Mouse (Mus musculus) layer of hippocampus, adult 9-10 months (tissue): ENCODE results near the gene Ywhab.

Experiments used
- DNase-seq: peaks from one replicate; pipeline ENCODE4 v3.0.0; 2022; ENCODE audit warnings: low spot score

The Ywhab gene

GRCm38 (mm10) chr2:164009227-164009626 lies 14.5 kb downstream of the Ywhab start:
- no peak for DNase-seq

GRCm38 (mm10) chr2:164010496-164010895 lies 15.7 kb downstream of the Ywhab start:
- DNase-seq = no peak

- no peak for DNase-seq
Measured at GRCm38 (mm10) chr2:164010944-164011343, 16.2 kb downstream of the Ywhab start.

- no peak for DNase-seq
Measured at GRCm38 (mm10) chr2:164015304-164015703, 20.5 kb downstream of the Ywhab start.

- DNase-seq = no peak
Measured at GRCm38 (mm10) chr2:164018910-164019309, 24.1 kb downstream of the Ywhab start.

GRCm38 (mm10) chr2:164019943-164020342 lies 25.2 kb downstream of the Ywhab start:
- no peak for DNase-seq

- DNase-seq = no peak
Measured at GRCm38 (mm10) chr2:164022104-164022503, 27.3 kb downstream of the Ywhab start.

GRCm38 (mm10) chr2:164025150-164025549 lies 30.4 kb downstream of the Ywhab start, which contains the start of gene Pabpc1l:
Gene Pabpc1l, plus strand, starts transcription at chr2:164025450.
- DNase-seq = no peak

GRCm38 (mm10) chr2:164031147-164031546 lies 36.4 kb downstream of the Ywhab start:
- no peak for DNase-seq

GRCm38 (mm10) chr2:164032973-164033372 lies 38.2 kb downstream of the Ywhab start:
- no peak for DNase-seq

GRCm38 (mm10) chr2:164036520-164037019 lies 41.8 kb downstream of the Ywhab start:
- DNase-seq = no peak

GRCm38 (mm10) chr2:164038407-164039028 lies 43.8 kb downstream of the Ywhab start:
- no peak for DNase-seq

GRCm38 (mm10) chr2:164040949-164041348 lies 46.2 kb downstream of the Ywhab start:
- DNase-seq = no peak

- no peak for DNase-seq
Measured at GRCm38 (mm10) chr2:164041523-164041922, 46.8 kb downstream of the Ywhab start.

- no peak for DNase-seq
Measured at GRCm38 (mm10) chr2:164047197-164047690, 52.5 kb downstream of the Ywhab start.

- DNase-seq = no peak
Measured at GRCm38 (mm10) chr2:164053767-164054166, 59.0 kb downstream of the Ywhab start.

GRCm38 (mm10) chr2:164054671-164055070 lies 59.9 kb downstream of the Ywhab start:
- no peak for DNase-seq

GRCm38 (mm10) chr2:164059634-164060235 lies 65.0 kb downstream of the Ywhab start:
- no peak for DNase-seq
